Mouse (Mus musculus) brain, embryonic 14.5 days (tissue): ENCODE measurements at regions not wholly inside any gene's neighbourhood (a gene's known extent, or its start where the extent isn't known, plus 50 kb on each side); places are given as distances from the start of the nearest gene placed in this dataset.

Experiments used
- CTCF ChIP-seq: fragments of 200-500 bp; IDR thresholded peaks from 2 replicates; pipeline ENCODE4 v1.5.1; 2012; ENCODE audit warnings: inconsistent platforms, mild to moderate bottlenecking, moderate library complexity, borderline replicate concordance; ENCODE audit not compliant: insufficient read depth, insufficient read length; ENCODE audit errors: extremely low read depth
- POLR2A ChIP-seq: fragments of 200-500 bp; IDR thresholded peaks from 2 replicates; pipeline ENCODE4 v1.6.1; 2012; ENCODE audit warnings: mild to moderate bottlenecking, inconsistent platforms, borderline replicate concordance; ENCODE audit not compliant: poor library complexity, insufficient read depth, insufficient read length, severe bottlenecking; ENCODE audit errors: extremely low read depth

DNA sequence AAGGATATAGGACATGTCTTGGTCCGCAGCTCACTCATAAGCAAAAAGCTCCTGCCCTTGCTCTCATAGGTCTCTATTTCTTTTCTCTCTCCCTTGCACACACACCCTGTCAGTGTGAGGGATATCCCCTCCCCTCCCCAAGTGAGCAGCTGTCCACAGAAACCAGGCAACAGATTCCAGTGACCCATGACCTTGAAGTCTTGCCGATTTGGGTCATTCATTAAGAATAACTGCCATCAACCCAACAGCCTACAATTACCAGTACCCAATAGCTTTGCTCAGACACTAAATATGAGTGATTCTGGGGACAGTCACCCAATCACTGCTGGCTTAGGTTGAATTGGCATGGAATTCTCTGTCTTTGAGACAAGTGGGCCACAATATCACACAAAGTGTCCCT lies 678.6 kb downstream of the Cypt12 start:
- TF ChIP-seq POLR2A (no peak), CTCF (no peak)
